Mouse (Mus musculus): ENCODE data around the gene Irf2. TPM values are rescaled to one million over a fixed set of nuclear protein-coding genes. Genes with fewer than 3 reads are reported as not detected.
A peak's percentile ranks its signal among the peaks of the same experiment; 100 is the strongest.

The Irf2 gene
- polyA plus RNA-seq, 1 experiment from 2014 or later: 27.0 TPM

DNA sequence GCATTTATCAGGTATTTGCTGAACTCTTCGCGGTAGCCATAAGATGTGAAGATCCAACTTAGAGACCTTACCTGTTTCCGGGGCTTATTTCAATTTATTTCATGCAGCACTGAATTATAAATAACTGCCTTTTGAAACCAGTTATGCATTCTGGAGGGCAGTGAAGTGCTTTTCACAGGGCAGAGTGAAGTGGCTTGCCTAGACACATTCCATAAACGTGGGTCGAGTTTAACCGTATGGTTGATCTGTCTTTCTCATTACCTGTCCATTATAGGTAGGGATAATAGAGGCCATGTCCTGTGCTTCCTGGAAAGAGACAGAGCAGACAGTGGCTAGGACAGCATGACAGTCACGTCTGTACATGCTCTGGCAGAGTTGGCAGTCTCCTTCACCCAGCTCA, 20.0 kb downstream of the Irf2 start:
- H3K36me3 ChIP-seq (ENCODE audit: control insufficient read depth, insufficient read depth, low read length): no peaks in the 10 kb centered on the region
- no peaks in the 10 kb centered on the region for H3K9me3 ChIP-seq (ENCODE audit: control insufficient read depth, low read length)
- 79% methylated on average over 7 of the region's 7 CpGs for WGBS
- ATAC-seq (ENCODE audit: low FRiP score, low TSS enrichment) (no peak), DNase-seq (ENCODE audit: low spot score) (no peak)
- no peaks in the 10 kb centered on the region for H3K4me1 ChIP-seq (replicated peaks; ENCODE audit: control insufficient read depth, insufficient read depth)
- no peak overlapping the region for H3K4me3 ChIP-seq (ENCODE audit: low read depth, low read length)
- TF ChIP-seq EP300 (optimal IDR thresholded peaks at IDR 0.05) (no peak), CTCF (IDR thresholded peaks at IDR 0.05; ENCODE audit: low read depth) (no peak)
- H3K27me3 ChIP-seq (ENCODE audit: control insufficient read depth, insufficient read depth, low read length): no peaks in the 10 kb centered on the region
- no peak overlapping the region for H3K27ac ChIP-seq (replicated peaks)
- no peak overlapping the region for H3K9ac ChIP-seq (ENCODE audit: low read length)
- H3K4me2 ChIP-seq (replicated peaks; ENCODE audit: low read depth): no peak overlapping the region

DNA sequence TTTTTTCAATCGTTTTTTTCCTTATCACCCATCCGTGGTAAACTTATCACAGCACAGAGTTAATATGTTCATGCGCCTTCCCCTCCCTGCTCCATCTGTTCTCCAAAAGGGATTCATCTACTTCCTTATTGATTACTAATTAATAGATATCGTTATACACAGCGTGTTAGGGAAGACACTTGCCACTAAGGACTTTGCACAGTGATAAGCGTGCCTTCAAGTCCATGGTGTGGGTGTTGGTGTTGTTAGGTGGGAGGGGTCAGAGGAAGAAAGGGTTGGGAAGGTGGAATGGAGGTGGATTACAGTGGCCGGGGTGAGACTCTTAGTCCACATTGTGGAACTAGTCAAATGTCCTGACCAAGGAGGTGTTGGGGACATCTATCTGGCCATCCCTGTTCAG, 21.2 kb downstream of the Irf2 start:
- DNase-seq (ENCODE audit: low spot score) (no peak), ATAC-seq (ENCODE audit: low FRiP score, low TSS enrichment) (no peak; the same call in 1 of the 2 replicates)
- Histone ChIP-seq H3K9me3 (ENCODE audit: control insufficient read depth, low read length) (no peaks in the 10 kb centered on the region), H3K27me3 (ENCODE audit: control insufficient read depth, insufficient read depth, low read length) (no peaks in the 10 kb centered on the region), H3K36me3 (ENCODE audit: control insufficient read depth, insufficient read depth, low read length) (no peaks in the 10 kb centered on the region), H3K9ac (ENCODE audit: low read length) (no peak overlapping the region), H3K27ac (replicated peaks) (no peak overlapping the region), H3K4me3 (ENCODE audit: low read depth, low read length) (no peak overlapping the region), H3K4me1 (replicated peaks; ENCODE audit: control insufficient read depth, insufficient read depth) (no peaks in the 10 kb centered on the region), H3K4me2 (replicated peaks; ENCODE audit: low read depth) (no peak overlapping the region)
- no peak for TF ChIP-seq CTCF (IDR thresholded peaks at IDR 0.05; ENCODE audit: low read depth)
- TF ChIP-seq EP300 (optimal IDR thresholded peaks at IDR 0.05): no peak
- 85% methylated on average over 7 of the region's 7 CpGs for WGBS

DNA sequence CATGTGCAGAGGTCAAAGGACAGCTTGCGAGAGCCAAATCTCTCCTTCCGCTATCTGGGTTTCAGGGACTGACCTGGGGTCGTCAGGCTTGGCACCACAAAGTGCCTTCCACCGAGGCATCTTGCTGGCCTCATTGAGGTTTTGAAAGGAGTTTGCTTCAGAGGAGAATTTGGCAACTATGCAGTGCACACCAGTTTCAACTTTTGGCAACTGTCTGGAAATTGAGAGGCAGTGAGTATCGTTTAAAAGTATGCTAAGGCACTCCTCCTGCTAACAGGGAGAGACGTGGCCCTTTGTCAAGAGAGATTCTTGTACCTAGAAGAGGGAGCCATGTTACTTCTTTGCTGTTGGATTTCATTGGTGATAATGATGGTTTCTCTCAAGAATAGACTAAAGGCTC, 21.9 kb downstream of the Irf2 start:
- Histone ChIP-seq H3K4me3 (ENCODE audit: low read depth, low read length) (no peak overlapping the region), H3K27me3 (ENCODE audit: control insufficient read depth, insufficient read depth, low read length) (no peaks in the 10 kb centered on the region), H3K27ac (replicated peaks) (no peak overlapping the region), H3K4me2 (replicated peaks; ENCODE audit: low read depth) (no peak overlapping the region), H3K4me1 (replicated peaks; ENCODE audit: control insufficient read depth, insufficient read depth) (no peaks in the 10 kb centered on the region), H3K9ac (ENCODE audit: low read length) (no peak overlapping the region), H3K36me3 (ENCODE audit: control insufficient read depth, insufficient read depth, low read length) (no peaks in the 10 kb centered on the region), H3K9me3 (ENCODE audit: control insufficient read depth, low read length) (no peaks in the 10 kb centered on the region)
- DNase-seq (ENCODE audit: low spot score) (no peak), ATAC-seq (ENCODE audit: low FRiP score, low TSS enrichment) (no peak)
- no peak for TF ChIP-seq EP300 (optimal IDR thresholded peaks at IDR 0.05)
- TF ChIP-seq CTCF (IDR thresholded peaks at IDR 0.05; ENCODE audit: low read depth): no peak
- WGBS: 67% methylated on average over 6 of the region's 6 CpGs

DNA sequence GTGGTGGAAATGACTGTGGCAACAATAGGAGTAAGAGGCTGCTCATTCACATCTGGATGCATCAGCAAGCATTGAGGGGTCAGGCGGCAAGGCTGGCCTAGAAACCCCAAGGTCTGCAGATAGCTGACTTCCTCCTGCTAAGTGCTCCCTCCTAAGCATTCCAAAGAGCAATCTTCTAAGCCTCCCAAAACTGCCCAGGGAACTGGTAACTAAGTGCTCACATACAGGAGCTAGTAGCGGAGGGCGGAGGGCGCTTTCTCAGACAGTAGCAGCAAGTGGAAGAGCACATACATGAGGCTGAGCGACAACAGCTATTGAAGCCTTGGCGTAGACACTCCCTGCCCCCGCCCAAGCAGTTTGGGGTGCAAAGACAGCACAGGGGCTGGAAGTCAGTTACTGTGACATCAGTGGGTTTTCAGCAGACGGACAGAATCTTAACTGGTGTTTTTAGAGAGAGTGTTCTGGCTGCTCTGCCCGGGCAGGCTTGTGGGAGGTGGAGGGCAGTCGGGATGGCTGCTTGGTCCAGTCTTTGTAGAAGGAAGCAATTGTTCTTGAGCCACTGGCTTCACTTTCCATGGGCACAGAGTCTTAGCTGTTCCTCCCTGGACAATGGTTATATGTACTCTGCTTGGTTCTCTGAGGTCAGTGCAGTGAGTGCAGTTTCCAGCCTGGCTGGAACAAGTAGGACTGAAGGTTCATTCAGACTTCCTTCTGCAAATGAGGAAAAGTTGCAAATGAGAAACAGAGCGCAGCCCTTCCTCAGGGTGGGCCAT, 30.1 kb downstream of the Irf2 start:
- DNase-seq (ENCODE audit: low spot score): no peak
- H3K27ac ChIP-seq (replicated peaks): peak overlapping the region; percentile 14; the same call in 1 of the 2 replicates
- H3K9me3 ChIP-seq (ENCODE audit: control insufficient read depth, low read length): no peaks in the 10 kb centered on the region
- ATAC-seq (ENCODE audit: low FRiP score, low TSS enrichment): no peak
- no peak overlapping the region for H3K9ac ChIP-seq (ENCODE audit: low read length)
- H3K4me2 ChIP-seq (replicated peaks; ENCODE audit: low read depth): no peak overlapping the region
- no peaks in the 10 kb centered on the region for H3K27me3 ChIP-seq (ENCODE audit: control insufficient read depth, insufficient read depth, low read length)
- H3K4me3 ChIP-seq (ENCODE audit: low read depth, low read length): no peak overlapping the region
- TF ChIP-seq CTCF (IDR thresholded peaks at IDR 0.05; ENCODE audit: low read depth) (no peak), EP300 (optimal IDR thresholded peaks at IDR 0.05) (no peak)
- 73% methylated on average over 11 of the region's 11 CpGs for WGBS
- no peaks in the 10 kb centered on the region for H3K36me3 ChIP-seq (ENCODE audit: control insufficient read depth, insufficient read depth, low read length)
- H3K4me1 ChIP-seq (replicated peaks; ENCODE audit: control insufficient read depth, insufficient read depth): 0 out of 2 replicates have a peak, but pooled peaks cover 2% of the 10 kb centered on the region

DNA sequence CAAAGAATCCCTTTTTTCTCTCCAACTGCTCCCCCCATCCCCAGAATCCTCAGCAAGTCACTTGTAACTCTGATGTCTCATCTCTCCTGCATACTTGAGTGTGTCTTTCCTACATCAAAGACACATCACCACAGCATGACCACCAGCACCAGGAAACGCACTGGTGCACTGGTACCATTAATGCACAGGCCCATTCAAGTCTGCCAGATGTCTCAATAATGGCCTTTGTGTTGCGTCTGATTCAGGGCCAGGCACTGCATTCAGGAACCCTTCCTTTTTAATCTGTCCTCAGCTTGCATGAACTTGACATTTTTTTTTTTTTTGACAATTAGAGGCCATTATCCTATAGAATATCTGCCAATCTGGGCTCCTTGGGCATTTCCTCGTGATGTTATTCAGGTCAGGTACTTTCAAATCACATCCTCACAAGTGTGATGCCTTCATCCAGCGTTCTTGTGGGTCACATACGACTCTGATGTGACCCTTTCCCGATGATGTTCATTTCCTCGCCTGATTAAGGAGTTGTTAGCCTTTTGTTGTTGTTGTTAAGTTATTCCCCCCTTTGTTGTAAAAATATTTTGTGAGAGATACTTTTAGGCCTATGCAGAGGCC, 31.5 kb downstream of the Irf2 start:
- H3K27ac ChIP-seq (replicated peaks): no peak overlapping the region
- no peaks in the 10 kb centered on the region for H3K9me3 ChIP-seq (ENCODE audit: control insufficient read depth, low read length)
- H3K4me3 ChIP-seq (ENCODE audit: low read depth, low read length): no peak overlapping the region
- H3K4me2 ChIP-seq (replicated peaks; ENCODE audit: low read depth): no peak overlapping the region
- WGBS: 84% methylated on average over 7 of the region's 7 CpGs
- no peaks in the 10 kb centered on the region for H3K36me3 ChIP-seq (ENCODE audit: control insufficient read depth, insufficient read depth, low read length)
- H3K27me3 ChIP-seq (ENCODE audit: control insufficient read depth, insufficient read depth, low read length): no peaks in the 10 kb centered on the region
- TF ChIP-seq EP300 (optimal IDR thresholded peaks at IDR 0.05) (no peak), CTCF (IDR thresholded peaks at IDR 0.05; ENCODE audit: low read depth) (no peak)
- no peak overlapping the region for H3K9ac ChIP-seq (ENCODE audit: low read length)
- ATAC-seq (ENCODE audit: low FRiP score, low TSS enrichment) (no peak), DNase-seq (ENCODE audit: low spot score) (no peak)
- H3K4me1 ChIP-seq (replicated peaks; ENCODE audit: control insufficient read depth, insufficient read depth): 0 out of 2 replicates have a peak, but pooled peaks cover 2% of the 10 kb centered on the region

DNA sequence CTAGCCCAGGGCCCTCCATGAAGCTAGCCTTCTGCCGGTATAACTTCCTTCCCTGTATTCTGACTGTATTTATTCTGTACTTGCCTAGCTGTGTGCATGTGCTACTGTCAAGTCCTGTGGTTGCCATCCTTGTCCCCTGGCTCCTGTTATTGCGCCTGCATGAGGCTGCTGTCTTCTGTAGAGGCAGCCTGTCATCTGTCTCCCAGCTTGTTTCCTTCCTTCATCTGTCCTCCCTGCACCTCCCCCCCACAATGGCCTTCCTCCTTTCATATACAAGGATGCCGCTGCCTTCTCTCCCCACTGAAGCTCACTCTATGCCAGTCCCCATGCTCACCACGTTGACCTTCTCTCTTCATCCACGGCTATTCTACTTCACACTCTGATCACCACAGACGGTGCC, 33.3 kb downstream of the Irf2 start:
- TF ChIP-seq EP300 (optimal IDR thresholded peaks at IDR 0.05) (no peak), CTCF (IDR thresholded peaks at IDR 0.05; ENCODE audit: low read depth) (no peak)
- 88% methylated on average over 6 of the region's 6 CpGs for WGBS
- no peaks in the 10 kb centered on the region for H3K9me3 ChIP-seq (ENCODE audit: control insufficient read depth, low read length)
- H3K36me3 ChIP-seq (ENCODE audit: control insufficient read depth, insufficient read depth, low read length): no peaks in the 10 kb centered on the region
- ATAC-seq (ENCODE audit: low FRiP score, low TSS enrichment) (no peak), DNase-seq (ENCODE audit: low spot score) (no peak)
- H3K27ac ChIP-seq (replicated peaks): no peak overlapping the region
- H3K9ac ChIP-seq (ENCODE audit: low read length): no peak overlapping the region
- H3K4me1 ChIP-seq (replicated peaks; ENCODE audit: control insufficient read depth, insufficient read depth): 0 out of 2 replicates have a peak, but pooled peaks cover 2% of the 10 kb centered on the region
- H3K27me3 ChIP-seq (ENCODE audit: control insufficient read depth, insufficient read depth, low read length): no peaks in the 10 kb centered on the region
- no peak overlapping the region for H3K4me2 ChIP-seq (replicated peaks; ENCODE audit: low read depth)
- no peak overlapping the region for H3K4me3 ChIP-seq (ENCODE audit: low read depth, low read length)
